Mouse (Mus musculus): ENCODE measurements at regions not wholly inside any gene's neighbourhood (a gene's known extent, or its start where the extent isn't known, plus 50 kb on each side); places are given as distances from the start of the nearest gene placed in this dataset.

GRCm38 (mm10) chr19:32881443-32881842 is 124.1 kb downstream of the Pten start:
- H3K36me3 ChIP-seq, result no peaks in the 10 kb centered on the region
- no peak overlapping the region for H3K4me2 ChIP-seq (replicated peaks)
- 76% methylated on average over 3 of the region's 3 CpGs for WGBS
- H3K4me3 ChIP-seq, result no peak overlapping the region
- no peaks in the 10 kb centered on the region for H3K9me3 ChIP-seq (replicated peaks)
- H3K27me3 ChIP-seq, result no peaks in the 10 kb centered on the region; the same call in 1 of the 2 replicates
- H3K27ac ChIP-seq, result no peak overlapping the region
- H3K9ac ChIP-seq, result no peak overlapping the region
- no peak for ATAC-seq (ENCODE audit: low FRiP score)
- H3K4me1 ChIP-seq, result no peaks in the 10 kb centered on the region

- no peak for ATAC-seq (ENCODE audit: low FRiP score)
- Histone ChIP-seq H3K4me3 (no peak overlapping the region), H3K27me3 (no peaks in the 10 kb centered on the region; the same call in 1 of the 2 replicates), H3K4me2 (replicated peaks) (no peak overlapping the region), H3K4me1 (no peaks in the 10 kb centered on the region), H3K9me3 (replicated peaks) (no peaks in the 10 kb centered on the region), H3K36me3 (no peaks in the 10 kb centered on the region), H3K9ac (no peak overlapping the region), H3K27ac (no peak overlapping the region)
- WGBS, result 81% methylated on average over 3 of the region's 3 CpGs
Observed at GRCm38 (mm10) chr19:32884279-32884678, 127.0 kb downstream of the Pten start.

- no peak overlapping the region for H3K27ac ChIP-seq
Observed at GRCm38 (mm10) chr19:32885481-32886131, 128.3 kb downstream of the Pten start.

GRCm38 (mm10) chr19:32887190-32887589 is 129.9 kb downstream of the Pten start:
- H3K27me3 ChIP-seq, result no peaks in the 10 kb centered on the region
- no peak for ATAC-seq (ENCODE audit: low FRiP score)
- H3K4me2 ChIP-seq (replicated peaks), result no peak overlapping the region
- 67% methylated on average over 7 of the region's 7 CpGs for WGBS
- H3K36me3 ChIP-seq, result no peaks in the 10 kb centered on the region
- no peak overlapping the region for H3K4me3 ChIP-seq
- no peaks in the 10 kb centered on the region for H3K4me1 ChIP-seq
- H3K9ac ChIP-seq, result no peak overlapping the region
- no peak overlapping the region for H3K27ac ChIP-seq
- no peaks in the 10 kb centered on the region for H3K9me3 ChIP-seq (replicated peaks)

More at GRCm38 (mm10) chr19:32885481-32886131, 128.3 kb downstream of the Pten start:
- no peak overlapping the region for H3K4me3 ChIP-seq
- H3K4me2 ChIP-seq (replicated peaks), result peak overlapping the region; percentile 19; the same call in 1 of the 2 replicates
- no peak overlapping the region for H3K9ac ChIP-seq
- no peaks in the 10 kb centered on the region for H3K27me3 ChIP-seq
- no peaks in the 10 kb centered on the region for H3K4me1 ChIP-seq
- no peak for ATAC-seq (ENCODE audit: low FRiP score)
- H3K36me3 ChIP-seq, result no peaks in the 10 kb centered on the region
- no peaks in the 10 kb centered on the region for H3K9me3 ChIP-seq (replicated peaks)
- WGBS, result 47% methylated on average over 12 of the region's 12 CpGs

GRCm38 (mm10) chr19:32888616-32889305 is 131.5 kb downstream of the Pten start:
- H3K36me3 ChIP-seq, result no peaks in the 10 kb centered on the region
- no peaks in the 10 kb centered on the region for H3K27me3 ChIP-seq
- H3K27ac ChIP-seq, result no peak overlapping the region
- ATAC-seq (ENCODE audit: low FRiP score), result no peak
- H3K4me3 ChIP-seq, result no peak overlapping the region
- H3K4me1 ChIP-seq, result no peaks in the 10 kb centered on the region
- no peaks in the 10 kb centered on the region for H3K9me3 ChIP-seq (replicated peaks)
- WGBS, result 72% methylated on average over 12 of the region's 12 CpGs
- H3K4me2 ChIP-seq (replicated peaks), result no peak overlapping the region
- H3K9ac ChIP-seq, result no peak overlapping the region

- H3K27ac ChIP-seq, result no peak overlapping the region
- 92% methylated on average over 6 of the region's 6 CpGs for WGBS
- no peaks in the 10 kb centered on the region for H3K4me1 ChIP-seq
- ATAC-seq (ENCODE audit: low FRiP score), result no peak
- no peak overlapping the region for H3K4me2 ChIP-seq (replicated peaks)
- no peaks in the 10 kb centered on the region for H3K36me3 ChIP-seq
- H3K9me3 ChIP-seq (replicated peaks), result no peaks in the 10 kb centered on the region
- H3K9ac ChIP-seq, result no peak overlapping the region
- no peaks in the 10 kb centered on the region for H3K27me3 ChIP-seq
- no peak overlapping the region for H3K4me3 ChIP-seq
Observed at GRCm38 (mm10) chr19:32890801-32891200, 133.5 kb downstream of the Pten start.

GRCm38 (mm10) chr19:32892469-32892868 is 135.2 kb downstream of the Pten start:
- no peak overlapping the region for H3K4me2 ChIP-seq (replicated peaks)
- H3K9me3 ChIP-seq (replicated peaks), result no peaks in the 10 kb centered on the region
- H3K4me1 ChIP-seq, result no peaks in the 10 kb centered on the region
- H3K27me3 ChIP-seq, result no peaks in the 10 kb centered on the region
- no peak overlapping the region for H3K9ac ChIP-seq
- 90% methylated on average over 5 of the region's 5 CpGs for WGBS
- H3K27ac ChIP-seq, result no peak overlapping the region
- no peaks in the 10 kb centered on the region for H3K36me3 ChIP-seq
- ATAC-seq (ENCODE audit: low FRiP score), result no peak
- H3K4me3 ChIP-seq, result no peak overlapping the region

GRCm38 (mm10) chr19:32903454-32904108 is 146.3 kb downstream of the Pten start:
- no peak overlapping the region for H3K9ac ChIP-seq
- no peak overlapping the region for H3K4me3 ChIP-seq
- no peaks in the 10 kb centered on the region for H3K27me3 ChIP-seq
- no peaks in the 10 kb centered on the region for H3K36me3 ChIP-seq
- no peaks in the 10 kb centered on the region for H3K4me1 ChIP-seq
- no peaks in the 10 kb centered on the region for H3K9me3 ChIP-seq (replicated peaks)
- ATAC-seq (ENCODE audit: low FRiP score), result no peak
- whole genome bisulfite sequencing, result 79% methylated on average over 7 of the region's 7 CpGs
- no peak overlapping the region for H3K27ac ChIP-seq
- no peak overlapping the region for H3K4me2 ChIP-seq (replicated peaks)

GRCm38 (mm10) chr19:32904517-32904916 is 147.2 kb downstream of the Pten start:
- Histone ChIP-seq H3K4me3 (no peak overlapping the region), H3K9ac (no peak overlapping the region), H3K27ac (no peak overlapping the region), H3K4me2 (replicated peaks) (no peak overlapping the region), H3K4me1 (no peaks in the 10 kb centered on the region), H3K9me3 (replicated peaks) (no peaks in the 10 kb centered on the region), H3K27me3 (no peaks in the 10 kb centered on the region), H3K36me3 (no peaks in the 10 kb centered on the region)
- 83% methylated on average over 7 of the region's 7 CpGs for WGBS
- ATAC-seq (ENCODE audit: low FRiP score), result no peak

GRCm38 (mm10) chr19:32905901-32906431 is 148.7 kb downstream of the Pten start:
- Histone ChIP-seq H3K27ac (no peak overlapping the region), H3K9me3 (replicated peaks) (no peaks in the 10 kb centered on the region), H3K4me2 (replicated peaks) (no peak overlapping the region), H3K4me1 (no peaks in the 10 kb centered on the region), H3K36me3 (no peaks in the 10 kb centered on the region), H3K9ac (no peak overlapping the region), H3K4me3 (no peak overlapping the region), H3K27me3 (no peaks in the 10 kb centered on the region)
- 76% methylated on average over 8 of the region's 8 CpGs for WGBS
- ATAC-seq (ENCODE audit: low FRiP score), result no peak

- Histone ChIP-seq H3K27ac (no peak overlapping the region), H3K4me2 (replicated peaks) (no peak overlapping the region), H3K27me3 (no peaks in the 10 kb centered on the region), H3K9ac (no peak overlapping the region), H3K4me1 (no peaks in the 10 kb centered on the region), H3K4me3 (no peak overlapping the region), H3K9me3 (replicated peaks) (no peaks in the 10 kb centered on the region), H3K36me3 (no peaks in the 10 kb centered on the region)
- 65% methylated on average over 5 of the region's 5 CpGs for WGBS
- ATAC-seq (ENCODE audit: low FRiP score), result no peak
Observed at GRCm38 (mm10) chr19:32906820-32907219, 149.5 kb downstream of the Pten start.

- 29% methylated on average over 4 of the region's 4 CpGs for WGBS
- H3K4me3 ChIP-seq, result no peak overlapping the region
- peak; percentile 43; the same call in 1 of the 2 replicates for ATAC-seq (ENCODE audit: low FRiP score)
- H3K9me3 ChIP-seq (replicated peaks), result no peaks in the 10 kb centered on the region
- no peaks in the 10 kb centered on the region for H3K27me3 ChIP-seq
- H3K4me2 ChIP-seq (replicated peaks), result no peak overlapping the region
- no peak overlapping the region for H3K9ac ChIP-seq
- no peaks in the 10 kb centered on the region for H3K4me1 ChIP-seq
- H3K36me3 ChIP-seq, result no peaks in the 10 kb centered on the region
- no peak overlapping the region for H3K27ac ChIP-seq
Observed at GRCm38 (mm10) chr19:32910050-32910462, 152.8 kb downstream of the Pten start.

All from hindbrain, embryonic 12.5 days (tissue).